In the genomic region with DNA sequence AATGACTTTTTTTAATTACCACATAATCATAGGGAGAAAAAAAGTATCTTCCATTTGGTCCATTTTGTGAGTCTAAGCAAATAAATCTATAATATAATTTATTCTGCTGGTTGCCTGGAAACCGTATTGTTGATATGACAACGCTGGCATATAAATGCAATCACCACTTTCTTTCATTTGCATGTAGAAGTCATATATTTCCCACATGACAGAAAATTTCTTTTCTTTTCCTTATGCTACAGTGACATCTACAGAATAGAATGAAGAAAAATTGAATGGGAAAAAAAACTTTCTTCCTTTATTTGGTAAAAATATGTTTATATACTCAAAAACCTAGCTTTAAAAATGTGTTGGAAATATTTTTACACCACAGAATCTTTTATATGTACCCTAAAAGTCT, we compare ENCODE assay signal across 20 mouse cellular contexts.
DNase-seq lines count a peak whose midpoint lies in the region; ATAC-seq and TF ChIP-seq lines count a peak whose summit lies in the region.
"Had no signal": no experiment of that assay in that cellular context is flagged by ENCODE, and none has a peak within 500 bp of the region (broad histone marks: within the 10 kb centered on the region; RNA-seq: fewer than 3 reads in every experiment).

No protein-coding gene starts in this region.

- no peak overlapping the region for H3K4me3 ChIP-seq in hindbrain, embryonic 13.5 days
- H3K4me3 ChIP-seq in hindbrain, embryonic 10.5 days, result no peak overlapping the region
- H3K4me3 ChIP-seq in forebrain, postnatal 0 days (ENCODE audit: low read depth, low read length), result no peak overlapping the region
- H3K4me3 ChIP-seq in midbrain, embryonic 16.5 days (ENCODE audit: low read depth, low read length), result no peak overlapping the region
- H3K4me3 ChIP-seq: limb, embryonic 10.5 days; neural tube, embryonic 13.5 days had no signal

- no peak for TF ChIP-seq CTCF in brain, embryonic 14.5 days (IDR thresholded peaks at IDR 0.05; ENCODE audit: borderline replicate concordance, extremely low read depth, insufficient read depth, insufficient read length)
- TF ChIP-seq CTCF in forebrain, postnatal 0 days (IDR thresholded peaks at IDR 0.05; ENCODE audit: low read depth), result peak; percentile 35; the same call in 1 of the 2 replicates

- no peaks in the 10 kb centered on the region for H3K36me3 ChIP-seq in hindbrain, embryonic 13.5 days
- no peaks in the 10 kb centered on the region for H3K36me3 ChIP-seq in hindbrain, embryonic 10.5 days
- no peaks in the 10 kb centered on the region for H3K36me3 ChIP-seq in forebrain, postnatal 0 days (ENCODE audit: insufficient read depth)
- H3K36me3 ChIP-seq in midbrain, embryonic 16.5 days (ENCODE audit: control insufficient read depth, insufficient read depth, low read length), result no peaks in the 10 kb centered on the region
- H3K36me3 ChIP-seq: limb, embryonic 10.5 days; neural tube, embryonic 13.5 days had no signal

- no peak for DNase-seq in hindbrain, embryonic 10.5 days (ENCODE audit: low spot score)
- peak; percentile 76 for DNase-seq in brain, embryonic 14.5 days (ENCODE audit: low read depth)
- peak; percentile 69 for DNase-seq in forebrain, postnatal 0 days
- DNase-seq in spleen, postnatal 36 days (ENCODE audit: low spot score in 2 of 2), result no peak
- DNase-seq in testis, postnatal 14 days (ENCODE audit: low spot score), result no peak
- DNase-seq: cerebellum, postnatal 10 days; embryo, embryonic 11 days; heart, postnatal 14 days; kidney, adult 8-10 months; kidney, postnatal 14 days; liver, postnatal 0 days; lung, postnatal 10 days; spleen, adult 18-20 months; thymus, adult 2 months had no signal

- no peak overlapping the region for H3K9ac ChIP-seq in hindbrain, embryonic 13.5 days
- H3K9ac ChIP-seq in forebrain, postnatal 0 days, result no peak overlapping the region
- no peak overlapping the region for H3K9ac ChIP-seq in midbrain, embryonic 16.5 days (ENCODE audit: low read depth, low read length)
- H3K9ac ChIP-seq: liver, postnatal 0 days; neural tube, embryonic 13.5 days had no signal

- 69% methylated on average over 2 of the region's 2 CpGs for WGBS in hindbrain, embryonic 13.5 days
- 92% methylated on average over 2 of the region's 2 CpGs for WGBS in hindbrain, embryonic 10.5 days
- WGBS in forebrain, postnatal 0 days, result 45% methylated on average over 2 of the region's 2 CpGs
- 57% methylated on average over 2 of the region's 2 CpGs for WGBS in midbrain, embryonic 16.5 days

- no peak overlapping the region for H3K27ac ChIP-seq in hindbrain, embryonic 13.5 days
- H3K27ac ChIP-seq in hindbrain, embryonic 10.5 days, result no peak overlapping the region
- no peak overlapping the region for H3K27ac ChIP-seq in forebrain, postnatal 0 days (ENCODE audit: low read depth, low read length)
- H3K27ac ChIP-seq in midbrain, embryonic 16.5 days (ENCODE audit: low read length), result no peak overlapping the region
- H3K27ac ChIP-seq: limb, embryonic 10.5 days; neural tube, embryonic 13.5 days had no signal

- peak; percentile 59; the same call in 1 of the 2 replicates for ATAC-seq in hindbrain, embryonic 13.5 days (ENCODE audit: low FRiP score)
- peak; percentile 94 for ATAC-seq in forebrain, postnatal 0 days
- ATAC-seq in midbrain, embryonic 16.5 days, result peak; percentile 62; the same call in 1 of the 2 replicates
- ATAC-seq: inflammation-experienced regulatory T-cells, adult 6 months; liver, postnatal 0 days had no signal

- H3K4me2 ChIP-seq in hindbrain, embryonic 13.5 days, result no peak overlapping the region
- H3K4me2 ChIP-seq in forebrain, postnatal 0 days (ENCODE audit: low read depth), result no peak overlapping the region
- no peak overlapping the region for H3K4me2 ChIP-seq in midbrain, embryonic 16.5 days (ENCODE audit: low read length)
- H3K4me2 ChIP-seq: heart, embryonic 11.5 days; neural tube, embryonic 13.5 days had no signal

- no peaks in the 10 kb centered on the region for H3K27me3 ChIP-seq in hindbrain, embryonic 13.5 days
- no peaks in the 10 kb centered on the region for H3K27me3 ChIP-seq in hindbrain, embryonic 10.5 days (ENCODE audit: insufficient read depth, poor library complexity, severe bottlenecking)
- H3K27me3 ChIP-seq in forebrain, postnatal 0 days (ENCODE audit: insufficient read depth, low read length), result no peaks in the 10 kb centered on the region
- no peaks in the 10 kb centered on the region for H3K27me3 ChIP-seq in midbrain, embryonic 16.5 days (ENCODE audit: control insufficient read depth, insufficient read depth, low read depth, low read length)
- H3K27me3 ChIP-seq: neural tube, embryonic 13.5 days had no signal

- no peaks in the 10 kb centered on the region for H3K4me1 ChIP-seq in hindbrain, embryonic 13.5 days (replicated peaks)
- H3K4me1 ChIP-seq in hindbrain, embryonic 10.5 days (replicated peaks), result no peaks in the 10 kb centered on the region
- no peaks in the 10 kb centered on the region; the same call in 1 of the 2 replicates for H3K4me1 ChIP-seq in forebrain, postnatal 0 days (ENCODE audit: insufficient read depth)
- peaks cover 3% of the 10 kb centered on the region for H3K4me1 ChIP-seq in midbrain, embryonic 16.5 days (ENCODE audit: control insufficient read depth, insufficient read depth, low read length)
- H3K4me1 ChIP-seq: limb, embryonic 10.5 days; neural tube, embryonic 13.5 days had no signal

- no peak for TF ChIP-seq POLR2A in brain, embryonic 14.5 days (IDR thresholded peaks at IDR 0.05; ENCODE audit: borderline replicate concordance, extremely low read depth, insufficient read depth, insufficient read length, poor library complexity, severe bottlenecking)

- H3K9me3 ChIP-seq in hindbrain, embryonic 13.5 days, result no peaks in the 10 kb centered on the region
- H3K9me3 ChIP-seq in hindbrain, embryonic 10.5 days, result no peaks in the 10 kb centered on the region
- no peaks in the 10 kb centered on the region for H3K9me3 ChIP-seq in forebrain, postnatal 0 days (ENCODE audit: low read length)
- no peaks in the 10 kb centered on the region for H3K9me3 ChIP-seq in midbrain, embryonic 16.5 days (replicated peaks; ENCODE audit: control insufficient read depth, low read length, poor library complexity, severe bottlenecking)
- H3K9me3 ChIP-seq: limb, embryonic 10.5 days; neural tube, embryonic 13.5 days had no signal

Comparison
In these comparisons a context has a peak if more than half of its experiments do, and no peak if none do; other contexts are left out.
1. DNase-seq: peak in brain, embryonic 14.5 days (single experiment) and forebrain, postnatal 0 days (single experiment); none in hindbrain, embryonic 10.5 days (single experiment), spleen, postnatal 36 days (0 of 2) and testis, postnatal 14 days (single experiment).
2. Peak in every context shown above with its lines, with median percentiles within 50 percentile points of each other: ATAC-seq.